Mouse (Mus musculus): Measurements from ENCODE around the gene Nptx1. TPM values are rescaled to one million over a fixed set of nuclear protein-coding genes. Genes with fewer than 3 reads are reported as not detected.
A peak's percentile ranks its signal among the peaks of the same experiment; 100 is the strongest.

Nptx1 gene
- total RNA-seq, 2 experiments from 2014 or later, result not detected

DNA sequence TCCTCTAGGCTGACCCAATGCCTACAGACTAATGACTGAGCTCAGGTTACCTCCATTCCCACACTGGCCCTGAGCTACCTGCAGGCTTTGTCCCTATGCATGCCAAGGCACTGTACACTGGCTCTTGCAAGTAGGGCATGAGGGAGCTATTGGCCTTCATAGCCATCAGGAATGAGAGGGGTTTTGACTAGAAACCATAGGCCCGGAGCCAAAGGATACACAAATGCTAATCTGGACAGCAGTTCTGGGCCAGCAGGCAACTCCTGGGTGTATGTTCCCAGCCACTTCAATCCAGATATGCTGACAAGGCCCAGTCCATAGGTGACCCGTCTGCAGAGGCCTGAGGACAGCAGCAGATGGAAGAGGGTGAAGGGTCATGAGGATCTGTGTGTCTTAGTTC, 47.5 kb downstream of the Nptx1 start:
- no peak for ATAC-seq (replicated peaks; ENCODE audit: low FRiP score, poor library complexity, severe bottlenecking)

GRCm38 (mm10) chr11:119499297-119499696, 48.3 kb downstream of the Nptx1 start:
- no peak for ATAC-seq (replicated peaks; ENCODE audit: low FRiP score, poor library complexity, severe bottlenecking)

DNA sequence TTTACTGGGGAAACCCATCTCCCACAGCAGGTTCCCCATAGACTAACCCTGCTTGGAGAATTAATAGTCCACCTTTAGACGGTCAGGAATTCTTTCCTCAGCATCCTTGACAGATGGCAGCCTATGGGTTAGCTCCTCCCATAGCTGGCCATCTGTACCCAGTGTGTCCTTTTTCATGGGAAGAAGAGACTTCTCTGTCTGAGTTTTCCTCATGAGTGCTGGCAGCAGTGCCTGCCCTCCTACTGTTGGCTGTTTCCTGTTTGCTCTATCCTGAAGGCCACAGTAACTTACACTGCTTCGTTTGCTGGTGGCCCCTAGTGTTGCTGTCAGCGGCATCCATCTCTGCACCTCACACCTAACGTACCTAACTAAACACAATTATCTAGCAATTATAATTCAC, 50.1 kb downstream of the Nptx1 start:
- ATAC-seq (replicated peaks; ENCODE audit: low FRiP score, poor library complexity, severe bottlenecking), result no peak

- no peak for ATAC-seq (replicated peaks; ENCODE audit: low FRiP score, poor library complexity, severe bottlenecking)
These were observed 51.4 kb downstream of the Nptx1 start for GRCm38 (mm10) chr11:119496147-119496546.

GRCm38 (mm10) chr11:119493516-119493915, 54.0 kb downstream of the Nptx1 start:
- ATAC-seq (replicated peaks; ENCODE audit: low FRiP score, poor library complexity, severe bottlenecking), result no peak

DNA sequence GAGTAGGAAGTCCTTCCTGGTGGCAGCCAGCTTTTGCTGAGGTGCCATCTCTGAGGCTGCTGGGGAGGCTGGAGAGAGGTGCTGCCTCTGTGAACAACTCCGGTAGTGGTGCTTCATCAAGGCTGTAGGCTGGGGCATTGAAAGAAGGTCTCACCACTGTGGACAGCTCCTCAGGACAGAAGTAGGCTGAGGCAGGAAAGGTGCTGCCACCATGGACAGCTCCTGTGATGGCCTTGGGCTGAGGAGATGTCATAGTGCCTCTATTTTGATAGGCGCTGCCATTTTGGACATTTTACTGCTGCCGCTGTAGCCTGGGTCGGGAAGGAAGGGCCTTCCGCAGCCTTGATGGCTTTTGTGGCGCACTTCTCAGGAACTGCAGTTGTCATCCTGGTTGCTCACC, 54.7 kb downstream of the Nptx1 start:
- ATAC-seq (replicated peaks; ENCODE audit: low FRiP score, poor library complexity, severe bottlenecking), result no peak

GRCm38 (mm10) chr11:119491690-119492087, 55.9 kb downstream of the Nptx1 start:
- ATAC-seq (replicated peaks; ENCODE audit: low FRiP score, poor library complexity, severe bottlenecking), result no peak

- ATAC-seq (replicated peaks; ENCODE audit: low FRiP score, poor library complexity, severe bottlenecking), result peak; percentile 95
These were observed 56.5 kb downstream of the Nptx1 start, which contains the start of gene Endov for GRCm38 (mm10) chr11:119490861-119491689. Gene Endov, plus strand, starts transcription at chr11:119491347.

Other genes with a start within 250 kb of the Nptx1 start
- 107 and 136 TPM in 2 replicates for gene Eif4a3, start 247.7 kb downstream of the Nptx1 start, total RNA-seq (2015; ENCODE audit: low replicate concordance)
- gene Eif4a3, start 247.7 kb downstream of the Nptx1 start, total RNA-seq (2017; ENCODE audit: low replicate concordance), result 107 and 108 TPM in 2 replicates
- gene Card14, start 240.0 kb downstream of the Nptx1 start, total RNA-seq (2015; ENCODE audit: low replicate concordance), result not detected in 2 replicates
- not detected in 2 replicates for gene Card14, start 240.0 kb downstream of the Nptx1 start, total RNA-seq (2017; ENCODE audit: low replicate concordance)
- gene Sgsh, start 192.2 kb downstream of the Nptx1 start, total RNA-seq (2015; ENCODE audit: low replicate concordance), result 2.5 and 3.8 TPM in 2 replicates
- 2.3 and 13.5 TPM in 2 replicates for gene Sgsh, start 192.2 kb downstream of the Nptx1 start, total RNA-seq (2017; ENCODE audit: low replicate concordance)
- gene Slc26a11, start 192.2 kb downstream of the Nptx1 start, total RNA-seq (2015; ENCODE audit: low replicate concordance), result 0.84 TPM in 1 of 2 replicates, not detected in the other
- gene Slc26a11, start 192.2 kb downstream of the Nptx1 start, total RNA-seq (2017; ENCODE audit: low replicate concordance), result not detected in 2 replicates
- gene Rnf213, start 154.7 kb downstream of the Nptx1 start, total RNA-seq (2015; ENCODE audit: low replicate concordance), result 83.4 and 100 TPM in 2 replicates
- gene Rnf213, start 154.7 kb downstream of the Nptx1 start, total RNA-seq (2017; ENCODE audit: low replicate concordance), result 79.2 and 88.4 TPM in 2 replicates
- 3.8 and 7.6 TPM in 2 replicates for gene Endov, start 56.4 kb downstream of the Nptx1 start, total RNA-seq (2015; ENCODE audit: low replicate concordance)
- 4.2 and 6.5 TPM in 2 replicates for gene Endov, start 56.4 kb downstream of the Nptx1 start, total RNA-seq (2017; ENCODE audit: low replicate concordance)
- 6.7 and 10.1 TPM in 2 replicates for gene Rptor, start 55.2 kb upstream of the Nptx1 start, total RNA-seq (2015; ENCODE audit: low replicate concordance)
- 10.1 and 11.2 TPM in 2 replicates for gene Rptor, start 55.2 kb upstream of the Nptx1 start, total RNA-seq (2017; ENCODE audit: low replicate concordance)